Mouse (Mus musculus) heart, embryonic 13.5 days (tissue): Measurements from ENCODE around the gene Zfp326. TPM values are rescaled to one million over a fixed set of nuclear protein-coding genes. Genes with fewer than 3 reads are reported as not detected.

Experiments used
- ATAC-seq: fragments of 200-750 bp; cut with Nextera tagmentation; 2 replicates; pipeline ENCODE4 v1.8.0; 2017; ENCODE audit warnings: moderate TSS enrichment; ENCODE audit not compliant: insufficient number of reproducible peaks, low FRiP score, low TSS enrichment; ENCODE audit errors: extremely low read depth
- H3K27ac ChIP-seq: fragments of 300-500 bp; sonication (generic); replicated peaks from 2 replicates; pipeline ENCODE4 v1.5.1; 2015; ENCODE audit warnings: moderate library complexity, mild to moderate bottlenecking, inconsistent platforms
- H3K27me3 ChIP-seq: fragments of 300-500 bp; sonication (generic); replicated peaks from 2 replicates; pipeline ENCODE4 v1.6.1; 2015; ENCODE audit warnings: mild to moderate bottlenecking, inconsistent platforms
- H3K36me3 ChIP-seq: fragments of 300-500 bp; sonication (generic); 2 replicates; pipeline ENCODE4 v1.6.1; 2015; ENCODE audit warnings: mild to moderate bottlenecking, inconsistent platforms
- H3K4me1 ChIP-seq: fragments of 300-500 bp; sonication (generic); 2 replicates; pipeline ENCODE4 v1.6.1; 2015; ENCODE audit warnings: inconsistent platforms
- H3K4me2 ChIP-seq: fragments of 300-500 bp; sonication (generic); 2 replicates; pipeline ENCODE4 v1.6.1; 2015; ENCODE audit warnings: inconsistent platforms, mild to moderate bottlenecking, moderate library complexity
- H3K4me3 ChIP-seq: fragments of 300-500 bp; sonication (generic); 2 replicates; pipeline ENCODE4 v1.5.1; 2015; ENCODE audit warnings: moderate library complexity, mild to moderate bottlenecking, inconsistent platforms
- H3K9ac ChIP-seq: fragments of 300-500 bp; sonication (generic); 2 replicates; pipeline ENCODE4 v1.6.1; 2015; ENCODE audit warnings: inconsistent platforms, mild to moderate bottlenecking, moderate library complexity
- H3K9me3 ChIP-seq: fragments of 300-500 bp; sonication (generic); 2 replicates; pipeline ENCODE4 v1.6.1; 2016; ENCODE audit warnings: inconsistent platforms
- WGBS: fragments of 180-500 bp; shearing (Covaris S2); methylation state at CpG from one replicate; pipeline ENCODE4 v1.1.7; 2015; ENCODE audit warnings: mixed read lengths; 5-methylcytosine and 5-hydroxymethylcytosine counted together
- polyA plus RNA-seq: library from polyadenylated mRNA; unstranded; fragments of >200 nt; fragmentation: Nextera tagmentation; extraction: Ambion mirVana; gene quantifications from 2 replicates; pipeline ENCODE4 v1.2.1, GENCODE M21; 2015

The Zfp326 gene
- polyA plus RNA-seq, 1 experiment from 2014 or later = 24.2 TPM

- H3K27ac ChIP-seq = no peak overlapping the region
- H3K9ac ChIP-seq = no peak overlapping the region
- no peaks in the 10 kb centered on the region for H3K27me3 ChIP-seq
- H3K4me3 ChIP-seq = no peak overlapping the region
- no peak for ATAC-seq
- peaks cover 26% of the 10 kb centered on the region for H3K4me1 ChIP-seq
- H3K4me2 ChIP-seq = no peak overlapping the region
- no peaks in the 10 kb centered on the region for H3K9me3 ChIP-seq
- H3K36me3 ChIP-seq = peaks cover 87% of the 10 kb centered on the region
- WGBS = 86% methylated on average over 5 of the region's 5 CpGs
These were observed 32.8 kb downstream of the Zfp326 start for GRCm38 (mm10) chr5:105909209-105909608.

- no peaks in the 10 kb centered on the region for H3K9me3 ChIP-seq
- H3K4me3 ChIP-seq = no peak overlapping the region
- no peak overlapping the region for H3K9ac ChIP-seq
- peaks cover 26% of the 10 kb centered on the region for H3K4me1 ChIP-seq
- no peak overlapping the region for H3K4me2 ChIP-seq
- 91% methylated on average over 3 of the region's 3 CpGs for WGBS
- H3K27me3 ChIP-seq = no peaks in the 10 kb centered on the region
- H3K36me3 ChIP-seq = peaks cover 86% of the 10 kb centered on the region
- H3K27ac ChIP-seq = no peak overlapping the region
- ATAC-seq = no peak
These were observed 33.3 kb downstream of the Zfp326 start for GRCm38 (mm10) chr5:105909671-105910070.

- H3K9ac ChIP-seq = no peak overlapping the region
- no peak for ATAC-seq
- H3K4me2 ChIP-seq = no peak overlapping the region
- peaks cover 90% of the 10 kb centered on the region for H3K36me3 ChIP-seq
- H3K9me3 ChIP-seq = no peaks in the 10 kb centered on the region
- H3K27ac ChIP-seq = 0 out of 2 replicates have a peak overlapping the region, but pooled peaks have one; percentile 2
- peaks cover 26% of the 10 kb centered on the region for H3K4me1 ChIP-seq
- no peaks in the 10 kb centered on the region for H3K27me3 ChIP-seq
- no peak overlapping the region for H3K4me3 ChIP-seq
- 54% methylated on average over 5 of the region's 5 CpGs for WGBS
These were observed 35.1 kb downstream of the Zfp326 start for GRCm38 (mm10) chr5:105911498-105911897.

- H3K27ac ChIP-seq = no peak overlapping the region
- peaks cover 15% of the 10 kb centered on the region for H3K4me1 ChIP-seq
- ATAC-seq = no peak
- H3K4me3 ChIP-seq = no peak overlapping the region
- H3K27me3 ChIP-seq = no peaks in the 10 kb centered on the region
- H3K9ac ChIP-seq = no peak overlapping the region
- no peaks in the 10 kb centered on the region for H3K9me3 ChIP-seq
- H3K36me3 ChIP-seq = peaks cover 74% of the 10 kb centered on the region
- H3K4me2 ChIP-seq = no peak overlapping the region
- 68% methylated on average over 3 of the region's 3 CpGs for WGBS
These were observed 41.0 kb downstream of the Zfp326 start for GRCm38 (mm10) chr5:105917398-105917797.

GRCm38 (mm10) chr5:105918289-105918688 is 41.9 kb downstream of the Zfp326 start:
- H3K4me2 ChIP-seq = no peak overlapping the region
- H3K9ac ChIP-seq = no peak overlapping the region
- WGBS = 81% methylated on average over 6 of the region's 6 CpGs
- H3K27me3 ChIP-seq = no peaks in the 10 kb centered on the region
- H3K9me3 ChIP-seq = no peaks in the 10 kb centered on the region
- peaks cover 9% of the 10 kb centered on the region for H3K4me1 ChIP-seq
- no peak overlapping the region for H3K27ac ChIP-seq
- no peak for ATAC-seq
- H3K36me3 ChIP-seq = peaks cover 69% of the 10 kb centered on the region
- no peak overlapping the region for H3K4me3 ChIP-seq

- 86% methylated on average over 12 of the region's 12 CpGs for WGBS
- Histone ChIP-seq H3K36me3 (peaks cover 46% of the 10 kb centered on the region), H3K27me3 (no peaks in the 10 kb centered on the region), H3K4me3 (no peak overlapping the region), H3K27ac (no peak overlapping the region), H3K9me3 (no peaks in the 10 kb centered on the region), H3K4me2 (no peak overlapping the region), H3K4me1 (no peaks in the 10 kb centered on the region), H3K9ac (no peak overlapping the region)
- ATAC-seq = no peak
These were observed 46.6 kb downstream of the Zfp326 start for GRCm38 (mm10) chr5:105922818-105923487.

- Histone ChIP-seq H3K27ac (no peak overlapping the region), H3K4me3 (no peak overlapping the region), H3K4me2 (no peak overlapping the region), H3K4me1 (no peaks in the 10 kb centered on the region), H3K9me3 (no peaks in the 10 kb centered on the region), H3K36me3 (peaks cover 36% of the 10 kb centered on the region), H3K27me3 (no peaks in the 10 kb centered on the region), H3K9ac (no peak overlapping the region)
- no peak for ATAC-seq
- 82% methylated on average over 8 of the region's 8 CpGs for WGBS
These were observed 48.0 kb downstream of the Zfp326 start for GRCm38 (mm10) chr5:105924347-105924746.

GRCm38 (mm10) chr5:105925568-105926255 is 49.3 kb downstream of the Zfp326 start:
- no peaks in the 10 kb centered on the region for H3K27me3 ChIP-seq
- WGBS = 60% methylated on average over 14 of the region's 14 CpGs
- H3K9ac ChIP-seq = no peak overlapping the region
- no peak overlapping the region for H3K4me3 ChIP-seq
- H3K4me2 ChIP-seq = no peak overlapping the region
- peaks cover 33% of the 10 kb centered on the region for H3K36me3 ChIP-seq
- H3K27ac ChIP-seq = no peak overlapping the region
- no peak for ATAC-seq
- H3K9me3 ChIP-seq = no peaks in the 10 kb centered on the region
- H3K4me1 ChIP-seq = no peaks in the 10 kb centered on the region

GRCm38 (mm10) chr5:105930282-105930681 is 53.9 kb downstream of the Zfp326 start:
- no peak overlapping the region for H3K9ac ChIP-seq
- no peak overlapping the region for H3K4me2 ChIP-seq
- no peaks in the 10 kb centered on the region for H3K27me3 ChIP-seq
- peaks cover 18% of the 10 kb centered on the region for H3K36me3 ChIP-seq
- no peak overlapping the region for H3K27ac ChIP-seq
- 34% methylated on average over 3 of the region's 3 CpGs for WGBS
- ATAC-seq = no peak
- H3K4me3 ChIP-seq = no peak overlapping the region
- H3K4me1 ChIP-seq = no peaks in the 10 kb centered on the region
- peaks cover 9% of the 10 kb centered on the region for H3K9me3 ChIP-seq

- Histone ChIP-seq H3K9ac (no peak overlapping the region), H3K9me3 (peaks cover 9% of the 10 kb centered on the region), H3K4me3 (no peak overlapping the region), H3K4me2 (no peak overlapping the region), H3K4me1 (no peaks in the 10 kb centered on the region), H3K27me3 (no peaks in the 10 kb centered on the region), H3K27ac (no peak overlapping the region), H3K36me3 (peaks cover 18% of the 10 kb centered on the region)
- WGBS = 91% methylated on average over 1 of the region's 1 CpGs
- no peak; the same call in 1 of the 2 replicates for ATAC-seq
These were observed 56.0 kb downstream of the Zfp326 start for GRCm38 (mm10) chr5:105932392-105932791.

GRCm38 (mm10) chr5:105941951-105942350 is 65.6 kb downstream of the Zfp326 start:
- H3K27me3 ChIP-seq = no peaks in the 10 kb centered on the region
- 69% methylated on average over 2 of the region's 2 CpGs for WGBS
- H3K4me2 ChIP-seq = no peak overlapping the region
- H3K9me3 ChIP-seq = no peaks in the 10 kb centered on the region
- 0 out of 2 replicates have a peak, but pooled peaks cover 10% of the 10 kb centered on the region for H3K4me1 ChIP-seq
- no peak overlapping the region for H3K4me3 ChIP-seq
- no peak overlapping the region for H3K27ac ChIP-seq
- H3K9ac ChIP-seq = no peak overlapping the region
- H3K36me3 ChIP-seq = no peaks in the 10 kb centered on the region
- no peak for ATAC-seq
